Mouse (Mus musculus) gastrocnemius, adult 18-20 months (tissue): ENCODE results near the gene Ptpn14. TPM values are rescaled to one million over a fixed set of nuclear protein-coding genes. Genes with fewer than 3 reads are reported as not detected.
"Not testable (repeated sequence)": the region's sequence is repeated elsewhere in the genome, so short reads cannot be mapped to it uniquely, and the experiment has no call there.

Experiments
- DNase-seq: peaks from one replicate; pipeline ENCODE4 v3.0.0; 2021; ENCODE audit warnings: low spot score
- long read RNA-seq, 2 experiments: library from polyadenylated mRNA; stranded (forward); transcript quantifications; one replicate each; pipeline ENCODE4 v2.0.0; 2021
- total RNA-seq, 2 experiments: library from RNA; stranded (reverse); gene quantifications; 2 replicates each; pipeline ENCODE4 v1.2.3; 2021

The Ptpn14 gene
- 10 to 100 TPM; 14.5 to 15.0 TPM for total RNA-seq
- long read RNA-seq, experiment 1, full-length matches to known transcripts = 1 of 5 reads
- long read RNA-seq, experiment 1, partial matches to known transcripts = 3 of 5 reads
- long read RNA-seq, experiment 1, other reads (novel, unspliced or antisense) = 1 of 5 reads
- long read RNA-seq, experiment 2, full-length matches to known transcripts = 1 of 9 reads
- long read RNA-seq, experiment 2, partial matches to known transcripts = 3 of 9 reads
- long read RNA-seq, experiment 2, other reads (novel, unspliced or antisense) = 5 of 9 reads

- peak; percentile 68 for DNase-seq
Observed at GRCm38 (mm10) chr1:189727884-189728783, at the start of gene Ptpn14. Gene Ptpn14 (plus strand): TSS chr1:189728268.

GRCm38 (mm10) chr1:189679555-189679954 lies 48.5 kb upstream of the Ptpn14 start:
- no peak for DNase-seq

DNA sequence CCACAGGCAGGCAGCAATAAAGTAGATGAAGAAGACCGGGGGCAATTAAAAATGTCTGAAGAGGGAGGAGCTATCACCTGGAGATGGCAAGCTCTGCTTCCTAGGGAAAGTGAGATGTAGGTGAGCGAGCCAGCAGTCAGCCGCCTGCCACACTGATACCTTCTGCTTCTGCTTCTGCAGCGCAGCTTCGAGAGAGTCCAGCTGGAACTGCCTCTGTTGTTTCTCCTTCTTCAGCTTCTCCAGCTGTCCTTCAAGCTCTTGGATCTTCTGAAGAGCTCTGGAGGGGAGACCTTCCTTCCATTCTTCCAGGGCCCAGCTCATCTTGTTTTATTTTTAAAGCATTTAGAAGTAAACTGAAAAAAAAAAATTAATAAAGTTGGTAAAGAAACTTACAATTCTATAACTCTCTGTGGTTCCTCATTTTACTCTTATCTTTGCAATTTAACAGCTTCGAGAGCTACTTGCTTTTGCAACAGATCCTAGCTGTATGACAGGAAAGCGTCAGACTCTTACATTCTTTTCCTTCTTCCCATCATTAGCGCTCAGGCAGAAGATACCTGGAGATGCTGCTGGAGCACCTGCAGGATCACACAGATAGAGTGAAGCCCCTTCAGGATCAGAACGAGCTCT lies 43.2 kb upstream of the Ptpn14 start:
- no peak for DNase-seq

DNA sequence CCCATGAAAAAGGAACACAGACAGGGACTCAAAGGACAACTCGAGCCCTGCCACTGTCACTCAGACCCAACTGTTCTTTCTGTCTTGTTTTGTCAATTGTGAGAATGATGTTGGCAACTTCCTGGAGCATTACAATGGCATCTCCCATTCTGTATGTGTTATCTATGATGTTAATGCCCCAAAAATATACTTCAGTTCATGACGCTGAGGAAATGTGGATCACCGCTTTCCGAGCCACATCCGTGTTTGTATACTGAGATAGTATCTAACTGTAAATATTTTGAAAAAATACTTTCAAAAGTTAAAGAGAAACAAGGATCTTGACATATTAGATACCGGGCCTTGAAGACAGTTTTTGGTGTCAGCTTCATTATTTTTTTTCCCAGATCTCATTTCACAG lies 42.0 kb upstream of the Ptpn14 start:
- DNase-seq = no peak

- peak; percentile 98 for DNase-seq
Observed at GRCm38 (mm10) chr1:189687654-189688387, 40.2 kb upstream of the Ptpn14 start, which contains the start of gene Cenpf. Gene Cenpf (minus strand): TSS chr1:189688086.

GRCm38 (mm10) chr1:189688388-189688750 lies 39.7 kb upstream of the Ptpn14 start:
- DNase-seq = no peak

DNA sequence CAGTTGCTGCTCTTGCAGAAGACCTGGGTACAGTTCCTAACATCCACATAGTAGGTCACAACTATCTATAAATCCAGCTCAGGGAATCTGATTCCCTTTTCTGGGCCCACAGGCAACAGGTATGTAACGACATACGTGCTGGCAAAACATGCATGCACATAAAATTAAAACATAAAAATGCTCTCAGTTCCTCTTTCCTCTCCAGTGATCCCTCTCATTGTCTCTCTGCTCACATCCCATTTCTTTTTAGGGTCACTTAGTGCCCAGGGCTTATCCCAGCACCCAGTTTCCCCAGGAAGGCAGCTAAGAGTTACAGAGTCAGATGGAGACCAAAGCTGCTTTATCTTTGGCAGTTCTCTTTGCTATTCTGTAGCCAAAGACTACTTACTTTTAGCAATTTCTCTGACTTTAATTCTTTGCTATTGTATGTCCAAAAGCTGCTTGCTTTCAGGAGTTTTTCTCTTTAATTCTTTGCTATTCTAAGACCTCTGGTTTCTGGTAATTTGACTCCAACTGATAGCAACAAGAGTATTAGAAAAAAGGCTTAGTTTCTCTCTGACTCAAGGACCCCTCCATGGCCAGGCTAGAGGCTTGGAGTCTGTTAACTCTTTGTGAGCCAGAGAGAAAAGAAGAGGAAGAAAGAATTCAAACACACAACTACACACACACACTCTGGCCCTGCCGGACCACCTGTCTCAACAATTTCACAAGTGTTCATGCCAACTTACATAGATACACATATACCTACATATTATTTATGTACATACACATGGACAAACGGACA lies 38.8 kb upstream of the Ptpn14 start:
- no peak for DNase-seq

- not testable (repeated sequence) for DNase-seq
Observed at GRCm38 (mm10) chr1:189692442-189692841, 35.6 kb upstream of the Ptpn14 start.

DNA sequence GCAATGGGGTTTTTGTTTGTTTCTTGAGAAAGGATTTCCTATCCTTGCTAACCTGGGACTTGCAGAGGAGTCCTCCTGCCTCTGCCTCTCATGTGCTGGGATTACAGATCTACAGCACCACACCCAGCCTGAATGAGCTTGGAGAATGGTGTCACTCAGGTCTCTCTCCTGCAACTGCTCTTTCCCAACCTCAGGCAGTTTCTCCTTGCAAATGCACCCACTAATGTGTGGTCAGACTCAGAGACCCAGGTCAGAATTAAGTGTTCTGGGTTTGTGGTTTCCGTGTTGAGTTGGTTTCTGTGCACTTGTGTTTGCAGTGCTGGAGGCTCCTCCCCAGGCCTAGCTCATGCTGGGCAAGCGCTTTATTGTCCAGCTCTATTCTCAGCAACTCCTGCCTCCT lies 33.7 kb upstream of the Ptpn14 start:
- no peak for DNase-seq

DNA sequence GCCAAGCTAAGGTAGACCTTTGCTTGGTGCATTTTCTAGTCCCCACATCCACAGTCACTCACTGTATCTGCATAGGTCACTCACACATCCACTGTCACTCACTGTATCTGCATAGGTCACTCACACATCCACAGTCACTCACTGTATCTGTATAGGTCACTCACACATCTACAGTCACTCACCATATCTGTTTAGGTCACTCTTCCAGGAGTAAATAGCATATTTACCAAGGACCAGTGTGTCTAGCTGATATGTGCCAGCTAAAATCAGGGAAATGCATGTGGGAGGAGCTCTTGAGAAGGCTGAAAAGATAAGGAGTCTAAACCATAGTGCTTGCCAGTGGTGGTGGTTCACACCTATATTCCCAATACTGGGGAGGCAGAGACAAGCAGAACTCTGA lies 32.7 kb upstream of the Ptpn14 start:
- no peak for DNase-seq

DNA sequence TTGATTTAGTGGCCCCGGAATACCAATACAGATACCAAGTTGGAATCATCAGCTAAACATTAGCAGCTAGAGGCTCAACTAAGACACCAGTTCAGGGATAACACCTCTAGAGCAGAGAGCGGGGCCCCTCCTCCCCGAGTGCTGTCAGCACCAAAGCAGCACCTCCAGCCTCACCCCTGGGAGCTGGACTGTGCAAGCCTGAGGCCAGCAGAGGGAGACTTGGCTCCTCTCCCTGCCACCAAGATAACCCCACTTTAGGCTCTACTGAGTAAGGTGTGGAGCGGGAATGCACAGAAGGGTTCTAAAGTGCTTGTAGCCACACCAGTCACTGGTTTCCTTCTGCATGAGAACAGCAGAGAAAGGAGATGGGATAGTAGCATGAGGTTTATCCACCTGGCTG lies 29.7 kb upstream of the Ptpn14 start:
- no peak for DNase-seq

- DNase-seq = no peak
Observed at GRCm38 (mm10) chr1:189700186-189700585, 27.9 kb upstream of the Ptpn14 start.

DNA sequence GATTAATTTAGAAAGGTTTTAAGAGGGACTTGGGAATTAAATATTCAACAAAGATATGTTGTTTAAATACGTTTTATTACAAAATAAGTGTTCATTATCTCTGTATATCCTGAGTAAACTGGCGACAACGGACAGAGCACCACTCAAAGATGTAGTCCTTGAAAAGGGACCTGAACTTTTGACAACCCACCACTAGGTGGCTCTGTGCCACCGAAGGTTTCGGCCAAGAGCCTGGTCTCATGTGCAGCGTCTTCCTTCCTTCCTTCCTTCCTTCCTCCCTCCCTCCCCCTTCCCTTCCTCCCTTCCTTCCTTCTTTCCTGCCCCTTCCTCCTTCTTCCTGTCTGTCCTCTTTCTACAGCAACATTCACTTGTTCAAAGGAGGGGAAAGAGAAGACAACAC lies 27.1 kb upstream of the Ptpn14 start:
- DNase-seq = peak; percentile 69

GRCm38 (mm10) chr1:189703156-189703555 lies 24.9 kb upstream of the Ptpn14 start:
- no peak for DNase-seq

- DNase-seq = no peak
Observed at GRCm38 (mm10) chr1:189703591-189703990, 24.5 kb upstream of the Ptpn14 start.

- DNase-seq = no peak
Observed at GRCm38 (mm10) chr1:189706040-189706645, 21.9 kb upstream of the Ptpn14 start.

GRCm38 (mm10) chr1:189707014-189707413 lies 21.1 kb upstream of the Ptpn14 start:
- DNase-seq = no peak

DNA sequence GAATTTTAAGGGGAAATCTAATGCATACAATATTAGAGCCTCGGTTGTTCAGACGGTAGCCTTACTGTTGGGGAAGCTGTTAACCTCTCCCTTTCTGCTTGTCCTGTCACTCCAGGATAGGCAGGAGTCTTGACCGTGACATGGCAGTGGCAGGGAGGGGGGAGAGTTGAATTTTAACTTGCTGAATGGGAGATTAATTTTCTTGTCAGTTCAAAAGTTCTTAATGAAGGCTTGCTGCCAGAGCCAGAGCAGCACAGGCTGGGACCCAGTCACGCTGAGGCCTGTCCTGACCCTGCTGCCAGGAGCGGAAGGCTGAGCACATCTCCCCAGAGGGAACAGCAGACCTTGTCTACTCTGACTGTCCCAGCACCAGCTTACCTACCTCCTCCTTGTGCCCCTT lies 20.6 kb upstream of the Ptpn14 start:
- no peak for DNase-seq

GRCm38 (mm10) chr1:189709001-189709400 lies 19.1 kb upstream of the Ptpn14 start:
- DNase-seq = no peak
